Mouse (Mus musculus) ES-Bruce4 (cell line): ENCODE results near the gene Tcirg1. TPM values are rescaled to one million over a fixed set of nuclear protein-coding genes. Genes with fewer than 3 reads are reported as not detected.

Experiments used
- H3K27ac ChIP-seq: 2 replicates; pipeline ENCODE4 v1.5.1; 2012; ENCODE audit warnings: low read length, inconsistent platforms; ENCODE audit not compliant: insufficient read depth
- H3K27me3 ChIP-seq: 2 replicates; pipeline ENCODE4 v1.6.1; 2012; ENCODE audit warnings: mild to moderate bottlenecking, low read length, inconsistent platforms; ENCODE audit not compliant: control insufficient read depth, poor library complexity, insufficient read depth, severe bottlenecking
- H3K36me3 ChIP-seq: 2 replicates; pipeline ENCODE4 v1.6.1; 2012; ENCODE audit warnings: inconsistent platforms, mild to moderate bottlenecking, low read length, moderate library complexity; ENCODE audit not compliant: control insufficient read depth, poor library complexity, insufficient read depth, severe bottlenecking
- H3K4me1 ChIP-seq: one replicate; pipeline ENCODE4 v1.8.1; 2011; ENCODE audit warnings: low read length; ENCODE audit not compliant: control insufficient read depth, insufficient read depth
- H3K4me3 ChIP-seq: 2 replicates; pipeline ENCODE4 v1.5.1; 2011; ENCODE audit warnings: low read depth, mild to moderate bottlenecking, low read length
- H3K9ac ChIP-seq: 2 replicates; pipeline ENCODE4 v1.6.1; 2012; ENCODE audit warnings: low read depth, mild to moderate bottlenecking, inconsistent platforms; ENCODE audit not compliant: poor library complexity, severe bottlenecking
- H3K9me3 ChIP-seq: replicated peaks from 2 replicates; pipeline ENCODE4 v1.6.1; 2012; ENCODE audit warnings: mild to moderate bottlenecking, low read length, inconsistent platforms; ENCODE audit not compliant: control insufficient read depth, poor library complexity, insufficient read depth, severe bottlenecking
- CTCF ChIP-seq: IDR thresholded peaks from one replicate; pipeline ENCODE4 v1.8.1; 2011; ENCODE audit warnings: low read depth, low read length
- EP300 ChIP-seq: IDR thresholded peaks from 2 replicates; pipeline ENCODE4 v1.6.1; 2011; ENCODE audit warnings: low read depth, low read length; ENCODE audit not compliant: insufficient read depth
- POLR2A ChIP-seq: IDR thresholded peaks from one replicate; pipeline ENCODE4 v1.8.1; 2011; ENCODE audit warnings: low read length; ENCODE audit not compliant: insufficient read depth
- polyA plus RNA-seq: library from polyadenylated mRNA; stranded (reverse); fragments of >200 nt; gene quantifications from 2 replicates; pipeline ENCODE4 v1.2.4, GENCODE M21; 2011; ENCODE audit warnings: low read depth; ENCODE audit not compliant: missing spikeins, insufficient read depth, insufficient read length

Gene Tcirg1
- polyA plus RNA-seq, 1 experiment: 25.2 TPM

- H3K9me3 ChIP-seq: no peaks in the 10 kb centered on the region
- no peak for TF ChIP-seq POLR2A
- TF ChIP-seq CTCF: no peak
- no peak for TF ChIP-seq EP300
- peak overlapping the region; percentile 11 for H3K4me3 ChIP-seq
- H3K9ac ChIP-seq: 0 out of 2 replicates have a peak overlapping the region, but pooled peaks have one; percentile 21
- no peaks in the 10 kb centered on the region for H3K36me3 ChIP-seq
- H3K4me1 ChIP-seq: peaks cover 2% of the 10 kb centered on the region
- no peak overlapping the region for H3K27ac ChIP-seq
- no peaks in the 10 kb centered on the region for H3K27me3 ChIP-seq
Observed at GRCm38 (mm10) chr19:3948546-3948945, 41.6 kb upstream of the Tcirg1 start.

- Histone ChIP-seq H3K36me3 (no peaks in the 10 kb centered on the region), H3K27me3 (no peaks in the 10 kb centered on the region), H3K27ac (no peak overlapping the region), H3K9me3 (no peaks in the 10 kb centered on the region), H3K9ac (no peak overlapping the region), H3K4me3 (no peak overlapping the region), H3K4me1 (peaks cover 2% of the 10 kb centered on the region)
- TF ChIP-seq POLR2A (no peak), EP300 (no peak), CTCF (no peak)
Observed at GRCm38 (mm10) chr19:3947813-3948212, 40.9 kb upstream of the Tcirg1 start.

GRCm38 (mm10) chr19:3946715-3947114 is 39.8 kb upstream of the Tcirg1 start:
- no peak for TF ChIP-seq POLR2A
- no peak for TF ChIP-seq EP300
- TF ChIP-seq CTCF: peak; percentile 82
- Histone ChIP-seq H3K36me3 (no peaks in the 10 kb centered on the region), H3K4me3 (no peak overlapping the region), H3K27ac (no peak overlapping the region), H3K4me1 (peaks cover 5% of the 10 kb centered on the region), H3K9me3 (no peaks in the 10 kb centered on the region), H3K27me3 (no peaks in the 10 kb centered on the region), H3K9ac (no peak overlapping the region)

- Histone ChIP-seq H3K4me3 (no peak overlapping the region), H3K27me3 (no peaks in the 10 kb centered on the region), H3K36me3 (no peaks in the 10 kb centered on the region), H3K27ac (no peak overlapping the region), H3K4me1 (peaks cover 5% of the 10 kb centered on the region), H3K9me3 (no peaks in the 10 kb centered on the region), H3K9ac (no peak overlapping the region)
- no peak for TF ChIP-seq EP300
- TF ChIP-seq POLR2A: no peak
- no peak for TF ChIP-seq CTCF
Observed at GRCm38 (mm10) chr19:3945872-3946564, 39.1 kb upstream of the Tcirg1 start.

GRCm38 (mm10) chr19:3942986-3943735 is 36.2 kb upstream of the Tcirg1 start:
- Histone ChIP-seq H3K9ac (no peak overlapping the region), H3K4me3 (peak overlapping the region; percentile 42), H3K9me3 (no peaks in the 10 kb centered on the region), H3K27me3 (no peaks in the 10 kb centered on the region), H3K27ac (no peak overlapping the region), H3K4me1 (peaks cover 5% of the 10 kb centered on the region), H3K36me3 (no peaks in the 10 kb centered on the region)
- TF ChIP-seq CTCF (no peak), POLR2A (no peak), EP300 (no peak)

- TF ChIP-seq CTCF (no peak), EP300 (no peak)
- peaks cover 5% of the 10 kb centered on the region for H3K4me1 ChIP-seq
- H3K9ac ChIP-seq: no peak overlapping the region
- no peak overlapping the region for H3K27ac ChIP-seq
- peak overlapping the region; percentile 42 for H3K4me3 ChIP-seq
- H3K9me3 ChIP-seq: no peaks in the 10 kb centered on the region
- H3K36me3 ChIP-seq: no peaks in the 10 kb centered on the region
- no peaks in the 10 kb centered on the region for H3K27me3 ChIP-seq
Observed at GRCm38 (mm10) chr19:3942315-3942714, 35.4 kb upstream of the Tcirg1 start.
